Mouse (Mus musculus) embryonic facial prominence, embryonic 13.5 days (tissue): ENCODE results near the gene Apopt1. TPM values are rescaled to one million over a fixed set of nuclear protein-coding genes. Genes with fewer than 3 reads are reported as not detected.

Experiments
- ATAC-seq: fragments of 200-750 bp; cut with Nextera tagmentation; 2 replicates; pipeline ENCODE4 v1.8.0; 2017; ENCODE audit warnings: low read depth; ENCODE audit not compliant: insufficient number of reproducible peaks, insufficient read depth, low FRiP score, low TSS enrichment
- H3K27ac ChIP-seq: fragments of 300-500 bp; sonication (generic); 2 replicates; pipeline ENCODE4 v1.5.1; 2015; ENCODE audit warnings: moderate library complexity, mild to moderate bottlenecking, inconsistent platforms
- H3K27me3 ChIP-seq: fragments of 300-500 bp; sonication (generic); 2 replicates; pipeline ENCODE4 v1.6.1; 2015; ENCODE audit warnings: mild to moderate bottlenecking, inconsistent platforms
- H3K36me3 ChIP-seq: fragments of 300-500 bp; sonication (generic); 2 replicates; pipeline ENCODE4 v1.6.1; 2015; ENCODE audit warnings: mild to moderate bottlenecking, inconsistent platforms
- H3K4me1 ChIP-seq: fragments of 300-500 bp; sonication (generic); 2 replicates; pipeline ENCODE4 v1.6.1; 2015; ENCODE audit warnings: inconsistent platforms
- H3K4me2 ChIP-seq: fragments of 300-500 bp; sonication (generic); 2 replicates; pipeline ENCODE4 v1.6.1; 2015; ENCODE audit warnings: moderate library complexity, mild to moderate bottlenecking, inconsistent platforms
- H3K4me3 ChIP-seq: fragments of 300-500 bp; sonication (generic); 2 replicates; pipeline ENCODE4 v1.5.1; 2015; ENCODE audit warnings: mild to moderate bottlenecking, inconsistent platforms
- H3K9ac ChIP-seq: fragments of 300-500 bp; sonication (generic); 2 replicates; pipeline ENCODE4 v1.6.1; 2015; ENCODE audit warnings: mild to moderate bottlenecking, inconsistent platforms
- H3K9me3 ChIP-seq: fragments of 300-500 bp; sonication (generic); 2 replicates; pipeline ENCODE4 v1.6.1; 2016; ENCODE audit warnings: inconsistent platforms
- WGBS: fragments of 180-500 bp; shearing (Covaris S2); methylation state at CpG from one replicate; pipeline ENCODE4 v1.1.7; 2015; ENCODE audit warnings: mixed read lengths; 5-methylcytosine and 5-hydroxymethylcytosine counted together
- polyA plus RNA-seq: library from polyadenylated mRNA; unstranded; fragments of >200 nt; fragmentation: Nextera tagmentation; extraction: Ambion mirVana; gene quantifications from 2 replicates; pipeline ENCODE4 v1.2.1, GENCODE M21; 2015

Apopt1 gene
- polyA plus RNA-seq, 1 experiment from 2014 or later: 66.0 TPM

DNA sequence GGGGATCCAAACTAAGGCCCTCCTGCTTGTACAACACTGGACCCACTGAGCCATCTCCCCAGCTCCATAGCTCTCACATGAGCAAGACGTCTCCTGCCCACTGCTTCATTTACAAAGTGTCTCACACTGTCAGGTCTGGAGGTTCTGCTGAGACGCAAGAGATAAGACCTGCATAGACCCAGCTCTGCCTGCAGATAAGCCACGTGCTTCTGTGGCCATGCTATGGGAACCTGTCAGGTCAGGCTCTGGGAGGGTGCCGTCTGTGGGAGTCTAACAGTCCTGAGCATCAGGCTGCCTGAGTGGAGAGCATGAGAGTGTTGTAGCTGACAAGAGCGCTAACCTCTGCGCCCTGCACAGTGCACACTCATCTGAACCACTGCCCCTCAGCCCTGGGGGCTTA lies 74.0 kb downstream of the Apopt1 start:
- WGBS: 93% methylated on average over 6 of the region's 6 CpGs
- Histone ChIP-seq H3K27ac (no peak overlapping the region), H3K4me2 (no peak overlapping the region), H3K4me3 (no peak overlapping the region), H3K36me3 (peaks cover 99% of the 10 kb centered on the region), H3K27me3 (no peaks in the 10 kb centered on the region), H3K9ac (no peak overlapping the region), H3K4me1 (no peaks in the 10 kb centered on the region), H3K9me3 (no peaks in the 10 kb centered on the region)
- no peak for ATAC-seq

DNA sequence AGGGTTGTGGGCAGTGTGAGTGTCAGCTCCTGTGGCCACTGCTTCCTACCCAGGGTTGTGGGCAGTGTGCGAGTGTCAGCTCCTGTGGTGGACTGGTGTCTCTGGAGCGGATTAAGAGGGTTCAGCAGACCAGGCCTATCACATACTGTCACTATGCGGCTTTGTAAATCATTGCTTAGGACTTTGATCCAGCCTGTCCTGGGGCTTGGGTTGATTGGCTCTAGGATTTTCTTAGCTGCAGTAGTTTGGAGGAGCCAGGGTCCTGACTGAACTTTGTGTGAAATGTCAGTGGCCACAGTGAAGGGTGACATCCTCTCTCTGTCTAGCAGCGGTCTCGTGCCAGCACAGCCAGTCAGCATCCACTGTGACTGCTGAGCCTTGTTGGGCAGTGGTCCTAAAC lies 77.0 kb downstream of the Apopt1 start:
- no peaks in the 10 kb centered on the region for H3K27me3 ChIP-seq
- H3K9me3 ChIP-seq: no peaks in the 10 kb centered on the region
- H3K36me3 ChIP-seq: peaks cover 100% of the 10 kb centered on the region
- no peaks in the 10 kb centered on the region for H3K4me1 ChIP-seq
- ATAC-seq: no peak
- no peak overlapping the region; the same call in 1 of the 2 replicates for H3K27ac ChIP-seq
- H3K4me3 ChIP-seq: no peak overlapping the region
- H3K9ac ChIP-seq: no peak overlapping the region
- WGBS: 86% methylated on average over 5 of the region's 5 CpGs
- H3K4me2 ChIP-seq: no peak overlapping the region

DNA sequence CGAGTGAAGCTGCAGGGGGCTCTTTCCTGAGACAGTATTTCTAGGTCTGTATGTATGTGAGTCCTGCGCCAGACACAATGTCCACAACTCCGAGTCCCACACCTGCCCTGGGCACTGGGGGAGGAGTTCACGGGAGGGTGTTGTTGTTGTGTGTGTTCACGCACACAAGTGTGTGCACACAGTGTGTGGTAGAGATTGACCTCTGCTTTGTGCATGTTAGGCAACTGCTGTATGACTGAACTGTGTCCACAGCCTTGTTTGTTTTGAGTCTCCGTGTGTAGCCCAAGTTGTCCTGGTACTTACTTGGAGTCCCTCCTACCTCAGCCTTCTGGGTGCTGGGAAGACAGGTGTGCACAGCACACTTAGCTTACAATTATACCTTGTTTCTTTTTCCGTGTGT lies 77.6 kb downstream of the Apopt1 start:
- H3K36me3 ChIP-seq: peaks cover 100% of the 10 kb centered on the region
- 93% methylated on average over 7 of the region's 7 CpGs for WGBS

DNA sequence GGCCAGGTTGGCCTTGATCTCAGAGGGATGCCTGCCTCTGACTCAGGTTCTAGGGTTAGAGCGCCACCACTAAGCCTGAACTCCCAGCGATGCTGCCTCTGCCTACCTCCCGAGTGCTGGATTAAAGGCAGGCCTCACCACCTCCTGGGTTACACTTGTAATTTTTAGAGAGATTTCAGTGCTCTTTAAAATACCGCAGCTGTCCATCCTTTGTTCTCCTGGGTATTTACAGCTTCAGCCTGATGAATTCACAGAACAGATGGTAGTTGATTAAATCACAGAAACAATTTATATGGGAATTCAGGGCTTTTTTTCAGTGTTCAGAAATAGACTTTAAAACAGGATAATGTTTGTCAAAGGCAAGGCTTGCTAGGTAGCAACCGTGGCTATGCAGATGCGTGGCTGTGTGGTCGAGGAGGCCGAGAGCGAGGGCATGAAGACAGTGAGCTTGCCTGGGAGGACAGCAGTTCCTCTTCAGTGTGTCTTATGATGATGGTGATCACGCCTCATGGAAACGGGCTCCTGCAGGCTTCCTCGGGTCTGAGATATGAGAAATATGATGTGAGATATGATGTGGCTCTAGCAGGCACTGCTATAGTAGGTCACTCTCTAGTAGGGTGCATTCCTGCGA lies 78.5 kb downstream of the Apopt1 start:
- WGBS: 92% methylated on average over 13 of the region's 13 CpGs
- Histone ChIP-seq H3K27ac (no peak overlapping the region), H3K9me3 (no peaks in the 10 kb centered on the region), H3K4me2 (no peak overlapping the region), H3K9ac (no peak overlapping the region), H3K4me1 (no peaks in the 10 kb centered on the region), H3K36me3 (peaks cover 100% of the 10 kb centered on the region), H3K27me3 (no peaks in the 10 kb centered on the region), H3K4me3 (no peak overlapping the region)
- ATAC-seq: no peak

More for the DNA sequence above, 77.6 kb downstream of the Apopt1 start:
- H3K4me2 ChIP-seq: no peak overlapping the region
- H3K9ac ChIP-seq: no peak overlapping the region
- no peak overlapping the region for H3K4me3 ChIP-seq
- H3K27ac ChIP-seq: no peak overlapping the region; the same call in 1 of the 2 replicates
- ATAC-seq: no peak
- H3K4me1 ChIP-seq: no peaks in the 10 kb centered on the region
- H3K27me3 ChIP-seq: no peaks in the 10 kb centered on the region
- no peaks in the 10 kb centered on the region for H3K9me3 ChIP-seq

DNA sequence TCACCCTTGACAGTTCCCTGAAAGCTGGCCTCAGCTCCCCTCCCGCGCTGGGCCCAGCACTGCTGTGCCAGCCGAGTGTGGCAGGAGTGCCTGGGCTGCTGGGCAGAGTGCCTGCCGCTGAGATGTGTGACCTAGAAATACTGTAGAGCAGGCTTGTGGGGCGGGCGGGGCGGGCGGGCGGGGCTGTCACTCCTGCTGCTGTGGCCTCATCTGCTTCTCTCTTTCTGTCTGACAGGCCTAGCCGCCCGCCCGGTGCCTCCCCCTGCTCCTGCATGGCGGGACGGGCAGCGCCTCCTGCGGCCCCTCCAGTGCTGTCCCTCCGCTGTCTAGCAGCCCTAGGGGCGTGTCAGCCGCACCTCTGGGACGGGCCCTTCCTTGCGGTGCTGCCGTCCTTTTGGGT lies 81.0 kb downstream of the Apopt1 start:
- Histone ChIP-seq H3K36me3 (peaks cover 98% of the 10 kb centered on the region), H3K4me2 (no peak overlapping the region), H3K9ac (no peak overlapping the region), H3K9me3 (no peaks in the 10 kb centered on the region), H3K27ac (no peak overlapping the region), H3K27me3 (no peaks in the 10 kb centered on the region), H3K4me1 (no peaks in the 10 kb centered on the region), H3K4me3 (no peak overlapping the region)
- 79% methylated on average over 22 of the region's 22 CpGs for WGBS
- ATAC-seq: no peak

DNA sequence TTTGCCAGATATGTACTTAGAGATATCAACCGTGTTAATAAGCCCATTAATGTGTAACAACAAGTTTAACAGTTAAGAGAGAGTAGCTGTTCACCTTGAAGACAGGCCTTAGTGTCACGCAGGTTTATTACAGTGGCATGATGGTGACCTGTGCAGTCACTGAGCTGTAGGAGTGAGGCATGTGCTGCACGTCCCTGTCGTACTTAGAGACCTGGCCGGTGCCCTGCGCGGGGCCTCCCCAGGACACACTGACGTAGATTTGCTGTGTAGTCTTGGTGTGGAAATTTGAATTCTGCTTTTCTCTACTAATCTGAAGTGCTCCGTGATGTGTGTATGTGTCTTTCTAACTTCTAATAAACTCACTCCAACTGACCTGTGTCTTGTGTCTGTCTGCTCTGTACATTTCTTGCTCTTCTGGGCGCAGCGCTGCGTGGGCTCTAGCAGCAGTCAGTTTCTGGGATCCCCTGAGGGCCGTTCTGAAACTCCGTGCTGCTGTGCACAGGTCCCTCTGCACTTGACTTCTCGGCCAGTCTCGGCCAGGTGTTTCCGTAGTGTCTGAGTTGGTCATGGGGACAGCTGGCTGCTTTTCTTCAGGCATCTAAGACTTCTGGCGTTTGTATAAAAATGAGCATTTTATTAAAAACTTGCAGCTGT lies 81.6 kb downstream of the Apopt1 start:
- Histone ChIP-seq H3K4me1 (no peaks in the 10 kb centered on the region), H3K36me3 (peaks cover 97% of the 10 kb centered on the region), H3K27ac (no peak overlapping the region), H3K27me3 (no peaks in the 10 kb centered on the region), H3K4me2 (no peak overlapping the region), H3K9me3 (no peaks in the 10 kb centered on the region), H3K4me3 (no peak overlapping the region), H3K9ac (no peak overlapping the region)
- 91% methylated on average over 18 of the region's 18 CpGs for WGBS
- ATAC-seq: no peak

DNA sequence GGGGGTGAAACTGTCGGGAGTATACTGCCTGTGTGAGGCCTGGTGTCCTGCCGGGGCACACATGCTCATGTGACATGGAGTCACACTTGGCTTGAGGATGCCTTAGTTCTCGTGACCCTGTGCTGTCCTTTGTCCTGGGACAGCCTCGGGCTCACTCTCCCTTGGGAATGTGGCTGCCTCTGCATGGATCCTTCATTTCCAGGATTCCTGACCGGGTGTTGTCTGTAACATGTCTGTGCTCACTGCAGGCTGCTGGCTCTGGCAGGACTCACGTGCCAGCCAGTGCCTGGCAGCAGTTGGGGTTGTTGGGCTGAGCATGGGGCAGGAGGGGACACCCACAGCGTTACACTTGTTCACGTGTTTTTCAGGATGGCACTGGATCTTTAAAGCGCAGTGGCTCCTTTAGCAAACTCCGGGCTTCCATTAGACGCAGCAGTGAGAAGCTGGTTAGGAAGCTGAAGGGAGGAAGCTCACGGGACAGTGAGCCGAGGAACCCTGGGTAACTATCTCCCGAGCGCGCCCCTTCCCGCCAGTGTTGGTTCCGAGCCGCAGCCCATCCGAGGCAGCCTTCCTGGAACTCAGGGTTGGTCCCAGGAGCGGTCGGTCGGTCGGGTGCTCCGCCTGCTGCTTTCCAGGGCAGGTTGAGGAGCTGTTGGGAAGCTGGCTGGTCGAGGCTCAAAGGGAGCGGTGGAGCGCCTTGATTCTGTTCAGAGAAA lies 82.3 kb downstream of the Apopt1 start:
- 91% methylated on average over 28 of the region's 28 CpGs for WGBS
- Histone ChIP-seq H3K27ac (no peak overlapping the region), H3K4me2 (no peak overlapping the region), H3K4me3 (no peak overlapping the region), H3K9ac (no peak overlapping the region), H3K36me3 (peaks cover 94% of the 10 kb centered on the region), H3K4me1 (no peaks in the 10 kb centered on the region), H3K27me3 (no peaks in the 10 kb centered on the region), H3K9me3 (no peaks in the 10 kb centered on the region)
- no peak for ATAC-seq

DNA sequence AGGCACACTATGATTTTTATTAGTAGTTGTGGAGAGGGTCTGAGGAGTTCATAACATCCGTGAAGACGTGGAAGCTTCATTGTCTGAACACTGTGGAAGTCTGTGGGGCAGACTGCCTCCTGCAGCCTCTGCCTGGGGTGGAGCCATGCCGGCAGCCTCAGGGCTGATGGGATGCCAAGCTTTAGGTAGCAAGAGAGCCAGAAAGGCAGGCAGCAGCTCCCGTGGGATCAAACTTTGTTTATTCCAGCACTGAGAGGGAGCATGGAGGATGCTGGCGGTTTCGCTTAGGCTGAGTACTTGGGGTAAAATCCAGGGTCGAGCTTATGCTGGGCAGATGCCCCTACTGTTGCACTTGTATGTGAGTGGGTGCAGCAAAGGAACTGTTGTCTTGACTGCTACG lies 84.2 kb downstream of the Apopt1 start:
- ATAC-seq: no peak
- peaks cover 94% of the 10 kb centered on the region for H3K36me3 ChIP-seq

DNA sequence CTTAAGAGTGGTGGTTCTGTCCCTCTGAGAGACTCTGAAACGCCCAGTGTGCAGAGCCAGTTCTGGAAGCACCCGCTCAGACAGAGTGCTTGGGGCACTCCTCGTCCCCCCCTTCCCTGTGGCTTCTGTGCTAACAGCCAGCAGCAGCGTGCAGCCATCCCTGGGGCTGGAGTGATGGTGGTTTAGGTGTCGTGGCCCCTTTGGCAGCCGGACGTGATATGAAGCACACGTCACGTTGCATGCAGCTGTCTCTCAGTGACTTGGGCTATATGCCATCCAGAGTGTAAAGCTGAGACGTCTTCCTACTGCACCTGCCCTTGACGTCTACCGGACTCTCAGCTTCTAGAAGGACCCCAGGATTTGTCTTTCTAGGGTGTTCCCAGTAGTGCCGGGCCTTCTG lies 85.4 kb downstream of the Apopt1 start:
- no peak overlapping the region for H3K9ac ChIP-seq
- no peak overlapping the region for H3K27ac ChIP-seq
- H3K4me1 ChIP-seq: no peaks in the 10 kb centered on the region
- peaks cover 94% of the 10 kb centered on the region for H3K36me3 ChIP-seq
- WGBS: 96% methylated on average over 13 of the region's 13 CpGs
- no peak overlapping the region for H3K4me3 ChIP-seq
- no peak for ATAC-seq
- H3K27me3 ChIP-seq: no peaks in the 10 kb centered on the region
- no peaks in the 10 kb centered on the region for H3K9me3 ChIP-seq
- no peak overlapping the region for H3K4me2 ChIP-seq

More for the DNA sequence above, 84.2 kb downstream of the Apopt1 start:
- Histone ChIP-seq H3K9ac (no peak overlapping the region), H3K27ac (no peak overlapping the region), H3K4me3 (no peak overlapping the region), H3K9me3 (no peaks in the 10 kb centered on the region), H3K27me3 (no peaks in the 10 kb centered on the region), H3K4me1 (no peaks in the 10 kb centered on the region), H3K4me2 (no peak overlapping the region)
- WGBS: 80% methylated on average over 8 of the region's 8 CpGs

DNA sequence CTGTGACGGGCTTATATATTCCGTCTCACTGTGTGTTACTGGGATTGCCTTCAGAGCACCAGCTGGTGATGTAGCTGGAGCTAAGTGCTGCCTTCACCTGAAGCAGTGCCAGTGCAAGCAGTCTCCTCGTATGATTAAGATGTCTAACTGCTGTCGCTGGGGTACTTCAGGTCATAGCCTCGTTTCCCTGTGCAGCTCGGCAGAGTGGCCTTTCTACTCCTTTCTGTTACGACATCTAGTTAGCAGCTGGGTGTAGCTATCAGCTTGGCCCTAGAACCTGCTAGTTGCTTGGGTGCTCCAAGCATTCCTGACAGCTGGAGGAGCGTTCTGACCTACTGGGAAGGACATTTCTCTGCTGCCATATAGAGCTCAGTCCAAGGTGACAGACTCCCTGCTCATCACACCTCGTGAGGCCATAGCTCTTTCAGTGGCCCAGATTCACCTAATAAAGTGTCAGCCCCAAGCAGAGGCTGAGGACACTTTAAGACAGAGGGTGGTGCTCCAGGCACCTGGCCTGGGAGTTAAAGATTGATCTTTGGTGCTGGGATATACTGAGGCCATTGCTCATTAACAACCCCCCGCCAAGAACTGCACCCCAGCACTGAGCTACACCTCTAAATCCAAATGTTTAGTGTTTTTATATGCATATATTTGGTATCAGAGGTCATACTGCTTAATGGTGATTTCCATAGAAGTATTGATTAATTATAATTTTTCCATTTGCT lies 87.6 kb downstream of the Apopt1 start:
- peaks cover 93% of the 10 kb centered on the region for H3K36me3 ChIP-seq

DNA sequence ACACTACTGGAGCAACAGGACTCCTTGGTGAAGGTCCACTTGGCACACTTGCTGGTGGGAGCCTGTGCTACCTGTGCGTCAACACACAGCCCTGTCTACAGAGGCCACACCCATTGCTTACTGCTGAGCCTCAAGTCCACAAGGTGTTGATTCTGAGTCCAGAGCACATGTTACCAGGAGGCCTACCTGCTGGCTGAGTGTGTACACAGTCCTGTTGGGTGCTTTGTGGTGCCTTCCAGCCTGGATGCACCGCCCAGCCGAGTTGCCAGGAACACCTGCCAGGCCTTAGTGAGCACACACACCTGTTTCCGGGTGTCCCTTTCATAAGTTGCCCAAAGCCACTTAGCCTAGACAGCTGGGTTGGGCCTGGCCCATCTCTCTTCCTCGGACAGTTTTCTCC lies 90.5 kb downstream of the Apopt1 start:
- H3K36me3 ChIP-seq: peaks cover 93% of the 10 kb centered on the region
- no peak overlapping the region for H3K4me2 ChIP-seq
- H3K9ac ChIP-seq: no peak overlapping the region
- no peak for ATAC-seq
- no peak overlapping the region for H3K27ac ChIP-seq
- no peaks in the 10 kb centered on the region for H3K9me3 ChIP-seq
- H3K4me1 ChIP-seq: no peaks in the 10 kb centered on the region
- H3K27me3 ChIP-seq: no peaks in the 10 kb centered on the region
- H3K4me3 ChIP-seq: no peak overlapping the region
- WGBS: 86% methylated on average over 5 of the region's 5 CpGs

More for the DNA sequence above, 87.6 kb downstream of the Apopt1 start:
- no peak overlapping the region for H3K27ac ChIP-seq
- H3K4me1 ChIP-seq: no peaks in the 10 kb centered on the region
- no peak overlapping the region for H3K9ac ChIP-seq
- WGBS: 86% methylated on average over 10 of the region's 10 CpGs
- no peaks in the 10 kb centered on the region for H3K27me3 ChIP-seq
- H3K4me3 ChIP-seq: no peak overlapping the region
- no peak for ATAC-seq
- H3K9me3 ChIP-seq: no peaks in the 10 kb centered on the region
- no peak overlapping the region for H3K4me2 ChIP-seq
